Mouse (Mus musculus) intestine, embryonic 15.5 days (tissue): ENCODE results near the gene Gfod1. TPM values are rescaled to one million over a fixed set of nuclear protein-coding genes. Genes with fewer than 3 reads are reported as not detected.

Experiments used
- ATAC-seq: fragments of 200-750 bp; cut with Nextera tagmentation; 2 replicates; pipeline ENCODE4 v1.8.0; 2017; ENCODE audit warnings: moderate TSS enrichment, moderate library complexity
- H3K27ac ChIP-seq: fragments of 300-500 bp; sonication (generic); 2 replicates; pipeline ENCODE4 v1.5.1; 2015; ENCODE audit warnings: mild to moderate bottlenecking, inconsistent platforms
- H3K27me3 ChIP-seq: fragments of 300-500 bp; sonication (generic); replicated peaks from 2 replicates; pipeline ENCODE4 v1.6.1; 2015; ENCODE audit warnings: inconsistent platforms
- H3K36me3 ChIP-seq: fragments of 300-500 bp; sonication (generic); 2 replicates; pipeline ENCODE4 v1.6.1; 2015; ENCODE audit warnings: inconsistent platforms
- H3K4me1 ChIP-seq: fragments of 300-500 bp; sonication (generic); replicated peaks from 2 replicates; pipeline ENCODE4 v1.6.1; 2015; ENCODE audit warnings: inconsistent platforms
- H3K4me2 ChIP-seq: fragments of 300-500 bp; sonication (generic); replicated peaks from 2 replicates; pipeline ENCODE4 v1.6.1; 2015; ENCODE audit warnings: mild to moderate bottlenecking, inconsistent platforms
- H3K4me3 ChIP-seq: fragments of 300-500 bp; sonication (generic); replicated peaks from 2 replicates; pipeline ENCODE4 v1.5.1; 2015; ENCODE audit warnings: inconsistent platforms
- H3K9ac ChIP-seq: fragments of 300-500 bp; sonication (generic); 2 replicates; pipeline ENCODE4 v1.6.1; 2015; ENCODE audit warnings: inconsistent platforms
- H3K9me3 ChIP-seq: fragments of 300-500 bp; sonication (generic); 2 replicates; pipeline ENCODE4 v1.6.1; 2016; ENCODE audit warnings: inconsistent platforms
- WGBS: fragments of 180-500 bp; shearing (Covaris S2); methylation state at CpG from one replicate; pipeline ENCODE4 v1.1.7; 2015; 5-methylcytosine and 5-hydroxymethylcytosine counted together
- polyA plus RNA-seq: library from polyadenylated mRNA; unstranded; fragments of >200 nt; fragmentation: Nextera tagmentation; extraction: Ambion mirVana; gene quantifications from 2 replicates; pipeline ENCODE4 v1.2.1, GENCODE M21; 2015

The Gfod1 gene
- polyA plus RNA-seq, 1 experiment from 2014 or later: 0.33 TPM

DNA sequence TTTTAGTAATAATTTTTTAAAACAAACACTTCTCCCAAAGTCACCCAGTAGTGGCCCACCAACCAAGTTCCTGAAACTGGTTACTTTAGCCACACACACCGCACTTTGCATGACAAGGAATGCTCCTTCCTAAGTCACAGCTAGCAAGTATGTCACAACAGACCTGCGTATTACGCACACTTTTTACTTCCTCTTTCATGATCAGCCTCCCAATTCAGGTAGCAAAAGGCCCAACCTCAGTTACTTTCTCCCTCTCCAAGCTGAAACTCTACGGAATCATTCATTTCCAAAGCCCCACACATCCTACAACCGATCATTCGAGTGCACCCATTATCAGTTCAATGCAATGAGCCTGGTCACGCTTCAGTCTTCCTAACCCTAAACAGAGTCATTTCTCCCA is 8.3 kb downstream of the Gfod1 start:
- no peak overlapping the region for H3K4me3 ChIP-seq
- H3K27ac ChIP-seq: no peak overlapping the region
- H3K36me3 ChIP-seq: no peaks in the 10 kb centered on the region
- H3K9ac ChIP-seq: no peak overlapping the region
- H3K27me3 ChIP-seq: peaks cover 10% of the 10 kb centered on the region
- WGBS: 88% methylated on average over 7 of the region's 7 CpGs
- H3K4me1 ChIP-seq: no peaks in the 10 kb centered on the region
- H3K4me2 ChIP-seq: no peak overlapping the region
- no peaks in the 10 kb centered on the region for H3K9me3 ChIP-seq
- no peak for ATAC-seq

DNA sequence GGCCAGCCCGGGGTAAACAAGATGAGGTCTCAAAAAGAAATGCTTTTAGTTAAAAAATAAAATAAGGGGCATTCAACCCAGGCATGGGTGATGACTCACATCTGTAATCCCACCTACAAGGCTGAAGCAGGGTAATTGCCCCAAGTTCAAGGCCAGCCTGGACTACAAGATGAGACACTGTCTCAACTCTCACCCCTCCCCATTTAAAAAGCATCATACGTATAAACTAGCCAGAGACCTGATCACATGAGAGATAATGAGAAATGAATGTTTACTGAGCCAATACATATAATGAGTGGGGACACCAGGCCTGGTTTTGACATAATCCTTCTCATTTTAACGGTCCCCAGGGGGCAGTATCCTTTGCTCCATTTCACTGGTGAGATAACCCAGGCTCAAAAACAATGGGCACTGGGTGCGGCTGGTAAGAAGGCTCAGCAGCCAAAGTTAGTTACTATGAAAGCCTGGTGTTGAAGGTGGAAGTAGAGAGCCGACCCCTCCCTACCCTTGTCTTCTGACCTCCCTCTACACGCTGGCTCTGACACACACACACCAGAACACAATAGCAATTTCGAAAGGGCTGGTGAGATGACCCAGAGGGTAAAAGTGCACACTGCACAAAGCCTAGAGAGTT is 8.9 kb downstream of the Gfod1 start:
- Histone ChIP-seq H3K36me3 (no peaks in the 10 kb centered on the region), H3K9ac (no peak overlapping the region), H3K4me3 (no peak overlapping the region), H3K9me3 (no peaks in the 10 kb centered on the region), H3K4me1 (no peaks in the 10 kb centered on the region), H3K4me2 (no peak overlapping the region), H3K27ac (no peak overlapping the region), H3K27me3 (peaks cover 4% of the 10 kb centered on the region)
- no peak for ATAC-seq
- WGBS: 63% methylated on average over 7 of the region's 7 CpGs

DNA sequence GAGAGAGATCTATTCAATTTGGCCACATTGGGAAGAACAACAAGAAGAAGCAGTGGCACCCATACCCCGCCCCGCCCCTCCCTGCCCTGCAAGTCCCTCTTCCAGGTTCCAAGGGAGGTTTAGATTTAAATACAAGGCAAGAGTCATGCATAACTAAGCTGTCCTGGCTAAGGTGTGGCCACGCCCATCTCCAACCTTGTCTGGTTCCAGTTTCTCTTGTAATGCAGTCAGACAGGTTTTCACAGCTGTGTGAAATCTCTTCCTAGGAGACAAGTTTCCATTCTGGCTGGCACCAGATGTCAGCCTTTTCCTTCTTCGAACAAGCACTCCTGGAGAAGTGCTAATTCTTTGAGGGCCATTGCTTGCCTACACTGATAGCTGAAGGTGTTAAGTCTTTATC is 11.1 kb downstream of the Gfod1 start:
- H3K4me3 ChIP-seq: no peak overlapping the region

DNA sequence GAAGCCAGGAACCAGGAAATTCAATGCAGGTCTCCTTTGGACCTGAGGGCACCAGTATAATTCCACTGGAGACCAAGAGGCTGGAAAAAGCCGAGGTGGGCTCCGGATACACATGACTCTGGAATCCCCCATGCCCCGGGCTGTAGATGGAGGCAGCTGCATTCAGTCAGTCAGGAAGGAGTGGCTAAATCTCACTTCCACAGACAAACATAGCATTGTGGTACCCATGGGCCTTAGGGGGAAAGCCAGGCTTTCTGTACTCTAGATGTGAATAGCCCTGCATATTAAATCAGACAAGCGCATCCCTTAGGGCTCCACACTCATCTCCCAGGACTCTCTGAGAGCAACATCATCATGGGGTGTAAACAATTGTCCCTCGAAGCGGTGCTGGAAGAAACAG is 14.9 kb downstream of the Gfod1 start:
- Histone ChIP-seq H3K4me1 (no peaks in the 10 kb centered on the region), H3K36me3 (no peaks in the 10 kb centered on the region), H3K27me3 (no peaks in the 10 kb centered on the region), H3K4me2 (no peak overlapping the region), H3K9me3 (no peaks in the 10 kb centered on the region), H3K9ac (no peak overlapping the region), H3K4me3 (no peak overlapping the region), H3K27ac (no peak overlapping the region)
- 67% methylated on average over 6 of the region's 6 CpGs for whole genome bisulfite sequencing
- ATAC-seq: no peak

More for the DNA sequence above, 11.1 kb downstream of the Gfod1 start:
- WGBS: 55% methylated on average over 4 of the region's 4 CpGs
- H3K4me1 ChIP-seq: no peaks in the 10 kb centered on the region
- ATAC-seq: peak; percentile 85
- H3K9ac ChIP-seq: no peak overlapping the region
- no peaks in the 10 kb centered on the region for H3K36me3 ChIP-seq
- H3K27ac ChIP-seq: no peak overlapping the region
- H3K9me3 ChIP-seq: no peaks in the 10 kb centered on the region
- H3K27me3 ChIP-seq: no peaks in the 10 kb centered on the region
- no peak overlapping the region for H3K4me2 ChIP-seq

DNA sequence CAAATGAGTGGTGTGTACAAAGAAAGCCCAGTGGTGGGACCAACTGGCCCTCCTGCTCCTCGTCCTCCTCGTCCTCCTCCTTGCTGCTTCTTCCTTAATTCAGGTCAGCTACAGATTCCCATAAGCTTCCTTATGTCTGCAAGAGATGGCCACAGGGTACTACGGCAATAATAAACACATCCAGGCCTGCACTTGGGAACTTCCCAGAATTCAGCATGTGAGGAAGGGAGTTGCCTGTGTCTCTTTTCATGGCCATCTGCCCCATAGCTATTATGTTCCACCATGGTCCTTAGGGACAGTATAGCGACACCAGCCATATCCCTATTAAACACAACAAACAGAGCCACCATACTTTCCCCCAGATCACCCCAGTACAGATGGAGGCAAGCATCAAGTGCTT is 15.5 kb downstream of the Gfod1 start:
- Histone ChIP-seq H3K27ac (no peak overlapping the region), H3K27me3 (no peaks in the 10 kb centered on the region), H3K9me3 (no peaks in the 10 kb centered on the region), H3K9ac (no peak overlapping the region), H3K36me3 (no peaks in the 10 kb centered on the region), H3K4me3 (no peak overlapping the region), H3K4me1 (no peaks in the 10 kb centered on the region), H3K4me2 (no peak overlapping the region)
- no peak for ATAC-seq
- 63% methylated on average over 4 of the region's 4 CpGs for WGBS

DNA sequence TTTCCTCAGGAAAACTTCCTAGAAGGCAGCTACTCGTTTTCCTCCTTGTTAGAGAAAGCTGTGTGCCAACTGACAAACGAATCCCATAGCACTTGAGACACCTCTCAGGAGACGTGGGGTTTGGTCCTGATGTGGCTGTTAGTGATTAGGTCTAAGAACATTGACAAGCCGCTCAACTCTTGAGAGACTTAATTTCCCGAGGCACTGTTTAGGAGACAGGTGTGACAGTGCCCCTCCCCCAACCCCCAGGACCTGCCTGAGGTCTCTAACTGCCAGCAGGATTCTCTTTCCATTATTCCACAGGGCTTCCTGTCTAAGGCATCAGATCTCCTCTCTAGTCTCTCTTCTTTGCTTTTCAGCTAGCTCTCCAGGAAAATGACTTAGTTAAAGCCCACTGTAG is 15.9 kb downstream of the Gfod1 start:
- H3K36me3 ChIP-seq: no peaks in the 10 kb centered on the region
- H3K27me3 ChIP-seq: no peaks in the 10 kb centered on the region
- no peaks in the 10 kb centered on the region for H3K9me3 ChIP-seq
- ATAC-seq: no peak
- 41% methylated on average over 5 of the region's 5 CpGs for WGBS
- no peak overlapping the region for H3K27ac ChIP-seq
- H3K4me3 ChIP-seq: no peak overlapping the region
- H3K9ac ChIP-seq: no peak overlapping the region
- H3K4me2 ChIP-seq: no peak overlapping the region
- H3K4me1 ChIP-seq: no peaks in the 10 kb centered on the region

DNA sequence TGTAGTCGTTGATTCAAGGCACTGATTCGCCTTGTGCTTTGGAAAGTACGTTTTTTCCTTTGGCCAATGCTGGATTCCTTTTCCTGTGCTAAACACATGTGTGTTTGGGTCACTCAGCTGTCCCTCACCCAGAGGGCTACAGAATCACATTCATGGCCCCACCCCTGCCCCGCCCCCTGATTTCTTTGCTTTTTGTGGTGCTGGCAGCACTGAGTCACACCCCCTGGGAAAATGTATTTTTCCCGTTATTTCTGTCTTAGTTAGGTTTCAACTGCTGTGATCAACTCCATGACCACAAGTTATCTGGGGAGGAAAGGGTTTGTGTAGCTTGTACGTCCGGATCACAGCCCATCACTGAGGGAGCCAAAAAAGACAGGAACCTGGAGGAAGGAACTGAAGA is 17.1 kb downstream of the Gfod1 start:
- H3K4me1 ChIP-seq: no peaks in the 10 kb centered on the region
- no peaks in the 10 kb centered on the region for H3K36me3 ChIP-seq
- H3K4me2 ChIP-seq: no peak overlapping the region
- no peak overlapping the region for H3K9ac ChIP-seq
- H3K9me3 ChIP-seq: no peaks in the 10 kb centered on the region
- 71% methylated on average over 7 of the region's 7 CpGs for WGBS
- H3K27ac ChIP-seq: no peak overlapping the region
- no peaks in the 10 kb centered on the region for H3K27me3 ChIP-seq
- no peak for ATAC-seq
- no peak overlapping the region for H3K4me3 ChIP-seq

DNA sequence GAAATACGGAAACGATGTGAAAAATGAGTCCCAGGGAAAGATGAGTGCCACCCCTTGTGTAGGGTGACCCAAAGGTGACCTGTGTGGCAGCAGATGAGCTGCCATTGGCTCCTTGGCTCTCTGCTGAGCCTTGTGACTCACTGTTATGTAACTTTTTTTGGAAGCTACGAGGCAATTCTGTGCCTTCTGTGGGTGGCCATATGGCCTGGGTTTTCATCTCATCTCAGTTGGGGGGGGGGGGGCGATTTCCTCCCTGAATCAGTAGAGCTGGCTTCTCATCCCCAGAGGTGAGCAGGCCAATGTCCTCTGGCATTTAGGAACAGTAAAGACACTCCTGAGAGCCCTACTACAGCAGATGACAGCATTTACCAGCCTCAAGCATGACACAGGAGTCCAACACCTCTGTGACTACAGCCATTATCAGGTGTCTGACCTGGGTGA is 19.2 kb downstream of the Gfod1 start:
- Histone ChIP-seq H3K27ac (no peak overlapping the region), H3K27me3 (no peaks in the 10 kb centered on the region), H3K4me1 (no peaks in the 10 kb centered on the region), H3K4me2 (no peak overlapping the region), H3K36me3 (no peaks in the 10 kb centered on the region), H3K9me3 (no peaks in the 10 kb centered on the region), H3K9ac (no peak overlapping the region), H3K4me3 (no peak overlapping the region)
- WGBS: 70% methylated on average over 4 of the region's 4 CpGs
- ATAC-seq: no peak

DNA sequence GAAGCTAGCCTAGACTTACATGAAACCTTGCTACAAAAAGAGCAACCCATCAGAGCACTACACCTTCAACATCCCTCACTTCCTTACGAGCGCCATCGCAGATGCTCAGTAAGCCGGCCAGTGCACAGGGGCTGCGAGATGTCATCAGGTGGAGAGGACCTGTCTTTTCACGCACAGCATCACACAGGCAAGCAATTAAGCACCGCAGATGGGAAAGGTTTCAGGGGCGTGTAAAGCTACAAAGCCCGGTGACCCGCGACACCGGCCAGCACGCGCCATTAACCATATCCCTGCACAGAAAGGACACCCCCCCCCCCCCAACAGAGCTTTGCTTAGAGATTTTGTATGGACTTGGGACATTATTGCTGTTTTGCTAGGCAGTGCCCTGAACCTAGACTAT is 30.1 kb downstream of the Gfod1 start:
- WGBS: 88% methylated on average over 14 of the region's 14 CpGs

DNA sequence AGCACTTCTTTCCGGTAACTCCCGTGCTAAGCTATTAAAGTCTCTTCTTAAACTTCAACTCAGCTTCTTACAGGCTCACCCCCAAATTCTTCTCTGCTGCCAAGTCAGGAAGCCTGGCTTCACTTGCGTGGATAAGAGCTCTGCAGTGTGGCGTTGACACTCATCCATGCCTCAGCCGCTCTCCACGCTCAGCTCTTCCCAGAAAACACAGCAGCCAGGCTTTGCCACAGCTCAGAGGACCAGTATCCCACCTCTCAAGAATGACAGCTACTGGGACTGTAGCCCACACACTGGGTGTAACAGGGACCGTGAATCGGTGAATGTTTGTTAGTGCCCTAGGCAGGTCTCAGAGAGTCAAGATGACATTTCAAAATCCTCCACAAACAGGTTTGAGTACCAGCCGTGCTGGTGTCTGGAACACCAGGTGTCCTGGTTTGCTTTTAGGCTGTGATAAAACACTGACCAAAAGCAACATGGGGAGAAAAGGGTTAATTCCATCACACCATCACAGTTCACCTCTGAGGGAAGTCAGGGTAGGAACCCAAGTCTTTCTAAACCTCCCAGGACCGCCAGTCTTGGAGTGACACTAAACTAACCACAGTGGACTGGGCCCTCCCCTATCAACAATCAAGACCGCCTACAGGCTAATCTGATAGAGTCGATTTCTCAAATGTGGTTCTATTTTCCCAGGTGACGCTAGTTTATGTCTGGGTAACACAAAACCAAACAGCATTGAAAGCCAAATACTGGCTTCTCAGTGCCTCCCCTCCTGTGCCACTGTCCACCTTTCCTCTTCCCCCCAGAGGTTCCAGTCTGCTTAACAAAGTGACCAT is 31.5 kb downstream of the Gfod1 start:
- H3K4me2 ChIP-seq: no peak overlapping the region
- no peak for ATAC-seq
- WGBS: 76% methylated on average over 13 of the region's 13 CpGs

More for the DNA sequence above, 30.1 kb downstream of the Gfod1 start:
- Histone ChIP-seq H3K4me2 (no peak overlapping the region), H3K4me3 (no peak overlapping the region), H3K9ac (no peak overlapping the region), H3K27ac (no peak overlapping the region), H3K9me3 (no peaks in the 10 kb centered on the region), H3K4me1 (no peaks in the 10 kb centered on the region), H3K27me3 (no peaks in the 10 kb centered on the region), H3K36me3 (no peaks in the 10 kb centered on the region)
- ATAC-seq: no peak

DNA sequence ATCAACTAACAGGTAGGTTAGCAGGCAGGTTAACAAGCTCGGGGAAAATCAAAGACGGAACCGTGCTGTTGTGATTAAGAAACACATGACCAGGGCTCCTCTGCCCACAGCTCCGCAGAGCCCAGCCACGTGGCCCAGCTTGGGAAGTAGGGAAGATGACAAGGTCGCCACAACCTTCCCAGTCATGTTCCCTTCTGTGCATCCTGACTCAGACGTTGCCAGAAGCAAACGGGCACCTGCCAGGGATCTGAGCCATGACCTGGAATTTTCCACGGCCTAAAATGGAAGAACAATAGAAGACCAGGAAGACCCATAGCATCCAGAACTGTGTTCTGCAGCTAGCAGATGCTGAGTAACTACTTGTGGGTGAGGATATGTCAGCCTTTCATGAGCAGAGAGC is 32.5 kb downstream of the Gfod1 start:
- Histone ChIP-seq H3K27me3 (no peaks in the 10 kb centered on the region), H3K9me3 (no peaks in the 10 kb centered on the region), H3K4me1 (no peaks in the 10 kb centered on the region), H3K9ac (no peak overlapping the region), H3K4me3 (no peak overlapping the region), H3K27ac (no peak overlapping the region), H3K36me3 (no peaks in the 10 kb centered on the region), H3K4me2 (no peak overlapping the region)
- 83% methylated on average over 9 of the region's 9 CpGs for WGBS
- no peak for ATAC-seq

More for the DNA sequence above, 31.5 kb downstream of the Gfod1 start:
- H3K27ac ChIP-seq: no peak overlapping the region
- no peak overlapping the region for H3K9ac ChIP-seq
- no peak overlapping the region for H3K4me3 ChIP-seq
- no peaks in the 10 kb centered on the region for H3K36me3 ChIP-seq
- H3K9me3 ChIP-seq: no peaks in the 10 kb centered on the region
- no peaks in the 10 kb centered on the region for H3K27me3 ChIP-seq
- no peaks in the 10 kb centered on the region for H3K4me1 ChIP-seq

DNA sequence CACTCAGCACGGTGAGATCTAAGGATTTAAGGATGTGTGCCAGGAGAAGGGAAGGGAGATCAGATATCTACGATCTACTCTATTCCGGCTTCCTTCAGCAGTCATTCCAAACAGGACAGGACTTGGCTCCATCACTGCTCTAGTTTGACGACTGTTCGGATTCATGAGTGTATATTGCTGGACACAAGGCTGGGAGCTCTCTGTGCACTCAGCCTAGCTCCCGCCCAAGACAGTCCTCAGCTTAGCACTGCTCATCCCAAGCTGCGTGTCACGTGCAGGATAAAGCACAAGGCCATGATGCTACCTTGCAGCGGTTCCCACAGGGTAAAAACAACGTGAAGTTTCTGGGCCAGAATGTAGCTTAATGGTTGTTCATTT is 33.8 kb downstream of the Gfod1 start:
- Histone ChIP-seq H3K9me3 (no peaks in the 10 kb centered on the region), H3K9ac (no peak overlapping the region), H3K36me3 (no peaks in the 10 kb centered on the region), H3K4me2 (no peak overlapping the region), H3K27ac (no peak overlapping the region), H3K4me1 (no peaks in the 10 kb centered on the region), H3K4me3 (no peak overlapping the region), H3K27me3 (no peaks in the 10 kb centered on the region)
- no peak for ATAC-seq
- WGBS: 77% methylated on average over 10 of the region's 10 CpGs
